Mouse (Mus musculus) c-Kit-positive CD71-negative TER-119-negative erythroid progenitor cells, embryonic 14.5 days (primary cell): ENCODE measurements around the gene Foxn2.
"Not testable (repeated sequence)": the region's sequence is repeated elsewhere in the genome, so short reads cannot be mapped to it uniquely, and the experiment has no call there.

Experiments
- DNase-seq: peaks from one replicate; pipeline ENCODE4 v3.0.0-alpha.2; 2013; ENCODE audit warnings: low read depth

The Foxn2 gene

GRCm38 (mm10) chr17:88441432-88442174 is 1.1 kb downstream of the Foxn2 start:
- DNase-seq = no peak

- no peak for DNase-seq
Measured at GRCm38 (mm10) chr17:88442661-88443060, 2.1 kb downstream of the Foxn2 start.

- no peak for DNase-seq
Measured at GRCm38 (mm10) chr17:88443186-88443585, 2.7 kb downstream of the Foxn2 start.

GRCm38 (mm10) chr17:88458079-88458478 is 17.6 kb downstream of the Foxn2 start:
- DNase-seq = no peak

- DNase-seq = no peak
Measured at GRCm38 (mm10) chr17:88459516-88459915, 19.0 kb downstream of the Foxn2 start.

- no peak for DNase-seq
Measured at GRCm38 (mm10) chr17:88459916-88460901, 19.7 kb downstream of the Foxn2 start.

- no peak for DNase-seq
Measured at GRCm38 (mm10) chr17:88462658-88463057, 22.1 kb downstream of the Foxn2 start.

GRCm38 (mm10) chr17:88466591-88466990 is 26.1 kb downstream of the Foxn2 start:
- DNase-seq = no peak

GRCm38 (mm10) chr17:88467696-88468095 is 27.2 kb downstream of the Foxn2 start:
- no peak for DNase-seq

GRCm38 (mm10) chr17:88468655-88469398 is 28.3 kb downstream of the Foxn2 start:
- not testable (repeated sequence) for DNase-seq

GRCm38 (mm10) chr17:88473766-88474165 is 33.3 kb downstream of the Foxn2 start:
- DNase-seq = no peak

GRCm38 (mm10) chr17:88477165-88477564 is 36.7 kb downstream of the Foxn2 start:
- DNase-seq = no peak

- DNase-seq = no peak
Measured at GRCm38 (mm10) chr17:88477699-88478098, 37.2 kb downstream of the Foxn2 start.

- no peak for DNase-seq
Measured at GRCm38 (mm10) chr17:88479040-88479439, 38.5 kb downstream of the Foxn2 start.

- DNase-seq = no peak
Measured at GRCm38 (mm10) chr17:88480369-88480768, 39.9 kb downstream of the Foxn2 start.

- DNase-seq = no peak
Measured at GRCm38 (mm10) chr17:88481062-88481461, 40.6 kb downstream of the Foxn2 start.

GRCm38 (mm10) chr17:88481587-88481986 is 41.1 kb downstream of the Foxn2 start:
- no peak for DNase-seq

- DNase-seq = no peak
Measured at GRCm38 (mm10) chr17:88484539-88484938, 44.0 kb downstream of the Foxn2 start.

GRCm38 (mm10) chr17:88484951-88485350 is 44.4 kb downstream of the Foxn2 start:
- DNase-seq = no peak

- no peak for DNase-seq
Measured at GRCm38 (mm10) chr17:88490546-88490945, 50.0 kb downstream of the Foxn2 start.

- DNase-seq = no peak
Measured at GRCm38 (mm10) chr17:88491366-88492106, 51.0 kb downstream of the Foxn2 start.

- no peak for DNase-seq
Measured at GRCm38 (mm10) chr17:88492107-88492460, 51.6 kb downstream of the Foxn2 start.
